Mouse (Mus musculus) olfactory bulb, adult 2 months (tissue): Measurements from ENCODE around the gene Tmem163.

Experiments used
- CTCF ChIP-seq: fragments of 200-500 bp; IDR thresholded peaks from 2 replicates; pipeline ENCODE4 v1.5.1; 2012; ENCODE audit warnings: low read depth, mild to moderate bottlenecking, low read length, moderate library complexity; ENCODE audit not compliant: insufficient read depth
- POLR2A ChIP-seq: fragments of 200-500 bp; IDR thresholded peaks from 2 replicates; pipeline ENCODE4 v1.6.1; 2012; ENCODE audit warnings: mild to moderate bottlenecking, low read depth, low read length, moderate library complexity; ENCODE audit not compliant: insufficient read depth

DNA sequence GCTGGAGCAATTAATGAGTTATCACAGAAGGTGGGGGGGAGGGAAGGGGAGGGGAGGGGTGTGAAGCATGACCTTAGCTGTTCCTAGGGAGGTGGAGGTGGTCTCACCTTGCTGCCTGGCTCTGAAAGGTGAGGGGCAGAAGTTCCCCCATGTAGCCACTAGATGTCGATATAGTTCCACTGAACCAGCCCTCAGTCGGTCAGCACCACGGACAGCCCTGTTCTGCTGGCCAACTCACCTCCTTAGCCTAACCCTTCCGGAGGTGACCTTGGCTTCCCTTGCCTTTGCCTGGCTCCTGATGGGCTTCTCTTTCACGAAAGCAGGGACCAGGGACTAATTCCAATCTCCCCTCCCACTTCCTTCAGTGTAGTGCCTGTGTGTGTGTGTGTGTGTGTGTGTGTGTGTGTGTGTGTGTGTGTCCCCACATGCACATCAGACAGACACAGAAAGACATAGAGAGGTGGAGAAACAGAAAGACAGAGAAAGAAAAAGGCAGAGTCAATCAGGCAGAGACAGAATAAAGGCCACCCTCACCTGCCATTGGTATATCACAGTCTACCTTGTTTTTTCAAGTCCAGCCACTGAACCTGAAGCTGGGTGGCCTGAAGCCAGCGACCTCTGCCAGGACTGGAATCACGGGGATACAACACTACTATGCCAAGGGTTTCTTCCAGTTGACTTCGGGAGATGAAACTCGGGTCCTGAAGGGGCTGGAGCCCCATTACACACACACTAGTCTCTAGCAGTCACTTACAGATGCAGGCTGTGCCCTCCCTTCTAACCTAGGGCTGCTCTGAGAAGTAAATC, 182.4 kb downstream of the Tmem163 start:
- TF ChIP-seq POLR2A (no peak), CTCF (peak; percentile 82)
